Mouse (Mus musculus) kidney, postnatal 0 days (tissue): Measurements from ENCODE around the gene Ptprn2. TPM values are rescaled to one million over a fixed set of nuclear protein-coding genes. Genes with fewer than 3 reads are reported as not detected.

ENCODE experiments used
- ATAC-seq: fragments of 200-750 bp; cut with Nextera tagmentation; replicated peaks from 2 replicates; pipeline ENCODE4 v1.8.0; 2017; ENCODE audit warnings: low read depth, moderate number of reproducible peaks, moderate TSS enrichment, moderate library complexity; ENCODE audit not compliant: low FRiP score
- DNase-seq: peaks from one replicate; pipeline ENCODE4 v3.0.0-alpha.2; 2016; ENCODE audit warnings: low spot score
- H3K27ac ChIP-seq: fragments of 300-500 bp; sonication (generic); 2 replicates; pipeline ENCODE4 v1.5.1; 2014; ENCODE audit warnings: mild to moderate bottlenecking
- H3K27me3 ChIP-seq: fragments of 300-500 bp; sonication (generic); 2 replicates; pipeline ENCODE4 v1.6.1; 2014; ENCODE audit warnings: low read length, mixed read lengths; ENCODE audit not compliant: insufficient read depth
- H3K36me3 ChIP-seq: fragments of 300-500 bp; sonication (generic); 2 replicates; pipeline ENCODE4 v1.6.1; 2014; ENCODE audit warnings: low read length, mixed read lengths; ENCODE audit not compliant: insufficient read depth
- H3K4me1 ChIP-seq: fragments of 300-500 bp; sonication (generic); replicated peaks from 2 replicates; pipeline ENCODE4 v1.6.1; 2014; ENCODE audit warnings: antibody characterized with exemption, low read length, mixed read lengths; ENCODE audit not compliant: insufficient read depth
- H3K4me2 ChIP-seq: fragments of 300-500 bp; sonication (generic); 2 replicates; pipeline ENCODE4 v1.6.1; 2014; ENCODE audit warnings: mild to moderate bottlenecking, low read length, moderate library complexity, mixed read lengths
- H3K4me3 ChIP-seq: fragments of 300-500 bp; sonication (generic); replicated peaks from 2 replicates; pipeline ENCODE4 v1.5.1; 2014; ENCODE audit warnings: low read depth, low read length
- H3K9ac ChIP-seq: fragments of 300-500 bp; sonication (generic); 2 replicates; pipeline ENCODE4 v1.6.1; 2014; ENCODE audit warnings: low read depth, low read length
- H3K9me3 ChIP-seq: fragments of 300-500 bp; sonication (generic); replicated peaks from 2 replicates; pipeline ENCODE4 v1.6.1; 2016; ENCODE audit warnings: low read length, inconsistent platforms, mixed read lengths
- CTCF ChIP-seq: IDR thresholded peaks from 2 replicates; pipeline ENCODE4 v1.5.1; 2016; ENCODE audit warnings: antibody characterized with exemption, low read depth, mild to moderate bottlenecking, moderate library complexity
- WGBS: fragments of 180-500 bp; shearing (Covaris S2); extraction: QIAGEN DNeasy Blood & Tissue Kit; methylation state at CpG from one replicate; pipeline ENCODE4 v1.1.7; 2014; 5-methylcytosine and 5-hydroxymethylcytosine counted together
- polyA plus RNA-seq: library from polyadenylated mRNA; unstranded; fragments of >200 nt; fragmentation: Nextera tagmentation; extraction: Ambion mirVana; gene quantifications from 2 replicates; pipeline ENCODE4 v1.2.1, GENCODE M21; 2015

The Ptprn2 gene
- 0.03 and 0.08 TPM in 2 replicates for polyA plus RNA-seq

DNA sequence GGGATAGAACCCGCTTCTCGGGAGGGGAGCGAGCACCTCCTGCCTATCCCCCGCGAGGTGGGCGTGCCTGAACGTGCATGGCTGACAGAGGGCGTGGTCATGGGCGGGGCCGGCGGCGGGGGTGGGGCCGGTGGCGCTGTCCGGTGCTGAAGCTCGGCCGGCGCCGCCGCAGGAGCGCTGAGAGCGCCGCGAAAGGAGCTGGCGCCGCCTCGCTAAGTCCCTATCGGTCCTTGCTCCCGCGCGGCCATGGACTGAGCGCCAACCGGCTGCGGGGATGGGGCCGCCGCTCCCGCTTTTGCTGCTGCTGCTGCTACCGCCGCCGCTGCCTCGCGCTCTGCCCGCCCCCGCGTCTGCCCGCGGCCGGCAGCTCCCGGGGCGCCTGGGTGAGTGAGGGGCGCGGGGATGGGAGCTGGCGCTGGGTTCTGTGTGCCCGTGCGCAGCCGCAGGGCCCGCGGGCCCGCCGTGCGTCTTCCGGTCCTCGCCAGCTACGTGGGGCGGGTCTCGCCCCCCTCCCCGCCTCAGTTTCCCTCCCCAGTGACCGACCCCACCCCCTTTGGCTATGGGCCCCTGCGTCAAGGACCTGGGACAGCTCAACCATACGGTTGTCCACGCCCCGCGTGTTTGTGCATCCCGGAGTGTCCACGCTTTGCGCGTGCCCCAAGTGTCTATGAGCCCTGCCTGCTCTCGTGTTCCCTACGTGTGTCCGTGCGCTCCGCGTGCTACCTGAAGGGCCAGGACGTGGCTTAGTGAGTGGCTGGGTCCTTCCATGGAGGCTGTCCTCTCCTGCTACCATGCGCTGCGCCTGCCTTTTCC is at the start of gene Ptprn2:
Gene Ptprn2, plus strand, starts transcription at position 130 of the 813 bp plus-strand sequence.
- no peak for TF ChIP-seq CTCF
- H3K4me2 ChIP-seq: peak within 1 kb of the TSS; percentile 94
- peaks cover 5% of the 10 kb centered on the region; the same call in 1 of the 2 replicates for H3K4me1 ChIP-seq
- H3K4me3 ChIP-seq: peak within 1 kb of the TSS; percentile 37
- H3K9me3 ChIP-seq: no peaks in the 10 kb centered on the region
- ATAC-seq (peak; percentile 95), DNase-seq (peak; percentile 77)
- 1% methylated on average over 83 of the region's 86 CpGs for WGBS
- H3K27me3 ChIP-seq: peaks cover 11% of the 10 kb centered on the region; the same call in 1 of the 2 replicates
- no peaks in the 10 kb centered on the region for H3K36me3 ChIP-seq
- H3K9ac ChIP-seq: no peak within 1 kb of the TSS
- no peak within 1 kb of the TSS for H3K27ac ChIP-seq

DNA sequence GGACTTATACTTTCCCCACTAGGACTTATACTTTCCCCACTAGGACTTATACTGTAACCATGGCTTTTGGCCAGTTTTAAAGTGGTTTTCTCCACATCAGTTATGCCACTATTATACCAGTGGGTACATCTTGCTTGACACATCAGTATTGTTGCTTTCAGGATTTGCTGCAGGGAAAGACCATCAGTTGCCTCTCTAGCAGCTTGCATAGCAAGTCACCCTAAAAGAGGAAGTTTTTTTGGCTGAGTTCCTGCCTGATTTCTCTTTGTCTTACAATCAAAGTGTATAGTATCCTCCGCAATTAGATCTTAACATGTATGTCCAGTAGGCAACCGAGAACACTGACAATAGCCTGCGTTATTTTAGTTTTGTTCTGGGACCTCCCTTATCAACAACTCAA is 49.4 kb upstream of the Ptprn2 start:
- H3K36me3 ChIP-seq: peaks cover 23% of the 10 kb centered on the region
- H3K27me3 ChIP-seq: no peaks in the 10 kb centered on the region
- H3K4me1 ChIP-seq: no peaks in the 10 kb centered on the region
- WGBS: 91% methylated on average over 3 of the region's 3 CpGs
- no peak overlapping the region for H3K27ac ChIP-seq
- no peaks in the 10 kb centered on the region for H3K9me3 ChIP-seq
- ATAC-seq (no peak), DNase-seq (no peak)
- TF ChIP-seq CTCF: no peak
- H3K4me2 ChIP-seq: no peak overlapping the region
- H3K9ac ChIP-seq: no peak overlapping the region
- H3K4me3 ChIP-seq: no peak overlapping the region

DNA sequence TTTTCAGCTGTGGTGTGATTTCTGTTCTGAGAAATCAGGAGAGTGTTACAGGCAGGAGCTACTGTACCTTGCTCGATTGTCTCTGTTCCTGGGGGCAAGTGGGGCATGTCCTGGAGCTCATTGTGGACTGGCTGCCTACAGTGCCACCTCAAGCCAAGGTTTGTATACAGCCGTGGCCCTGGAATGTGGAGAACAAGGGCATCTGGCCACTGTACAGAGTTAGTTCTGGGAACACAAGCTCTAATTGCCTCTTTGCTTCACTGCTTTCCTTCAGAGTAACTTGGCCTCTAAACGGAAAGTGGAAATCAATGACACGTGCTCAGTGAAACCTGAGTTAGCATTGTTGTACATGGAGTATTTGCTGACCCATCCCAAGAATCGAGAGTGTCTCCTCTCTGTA is 46.9 kb upstream of the Ptprn2 start:
- no peak for TF ChIP-seq CTCF
- DNase-seq (peak; percentile 46), ATAC-seq (peak; percentile 57)
- H3K27me3 ChIP-seq: no peaks in the 10 kb centered on the region
- 51% methylated on average over 5 of the region's 5 CpGs for WGBS
- H3K4me2 ChIP-seq: no peak overlapping the region
- H3K36me3 ChIP-seq: peaks cover 21% of the 10 kb centered on the region
- no peaks in the 10 kb centered on the region for H3K9me3 ChIP-seq
- no peaks in the 10 kb centered on the region for H3K4me1 ChIP-seq
- no peak overlapping the region for H3K27ac ChIP-seq
- no peak overlapping the region for H3K9ac ChIP-seq
- no peak overlapping the region for H3K4me3 ChIP-seq

DNA sequence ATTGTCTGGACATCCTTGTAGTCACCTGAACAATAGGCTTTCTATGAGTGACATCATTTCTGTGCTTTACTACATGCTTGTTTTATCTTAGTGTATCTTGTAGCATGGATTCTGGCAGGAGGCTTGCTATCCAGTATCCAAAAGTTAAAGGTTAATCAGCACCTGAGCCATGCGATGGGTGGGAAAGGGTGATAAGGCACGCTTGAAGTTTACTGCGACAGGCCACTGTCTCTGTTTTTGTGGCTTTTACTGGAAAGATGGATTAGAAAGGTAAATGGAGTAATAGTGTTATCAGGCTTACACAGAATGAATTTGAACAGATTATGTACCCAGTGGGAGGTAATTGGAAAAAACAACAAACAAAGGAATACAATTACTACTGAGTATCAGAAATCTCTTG is 43.3 kb upstream of the Ptprn2 start:
- H3K4me2 ChIP-seq: no peak overlapping the region
- H3K4me1 ChIP-seq: no peaks in the 10 kb centered on the region
- no peak overlapping the region for H3K4me3 ChIP-seq
- no peak overlapping the region for H3K9ac ChIP-seq
- peaks cover 26% of the 10 kb centered on the region for H3K36me3 ChIP-seq
- no peak for TF ChIP-seq CTCF
- no peak for DNase-seq
- H3K27me3 ChIP-seq: no peaks in the 10 kb centered on the region
- no peaks in the 10 kb centered on the region for H3K9me3 ChIP-seq
- 85% methylated on average over 3 of the region's 3 CpGs for WGBS
- no peak overlapping the region for H3K27ac ChIP-seq
- no peak for ATAC-seq

DNA sequence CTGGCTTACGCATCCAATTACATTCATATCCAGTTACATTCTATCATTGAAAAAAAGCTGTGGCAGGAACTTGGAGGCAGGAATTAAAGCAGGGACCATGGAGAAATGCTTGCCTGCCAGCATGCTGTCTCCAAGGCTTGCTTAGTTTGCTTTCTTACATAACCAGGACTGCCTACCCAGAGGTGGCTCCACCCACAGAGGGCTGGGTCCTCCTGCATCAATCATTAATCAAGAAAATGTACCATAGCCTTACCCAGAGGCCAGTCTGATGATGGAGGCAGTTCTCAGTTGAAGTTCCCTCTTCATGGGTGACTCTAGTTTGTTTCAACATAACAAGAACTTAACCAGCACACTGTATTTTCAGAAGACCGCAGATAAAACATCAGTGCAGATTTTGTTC is 36.0 kb upstream of the Ptprn2 start:
- ATAC-seq: 0 out of 2 replicates have a peak, but pooled peaks have one; percentile 65
- no peak overlapping the region for H3K4me2 ChIP-seq
- no peak for TF ChIP-seq CTCF
- peak; percentile 9 for DNase-seq
- H3K4me3 ChIP-seq: no peak overlapping the region
- peaks cover 11% of the 10 kb centered on the region for H3K36me3 ChIP-seq
- no peaks in the 10 kb centered on the region for H3K27me3 ChIP-seq
- H3K9me3 ChIP-seq: no peaks in the 10 kb centered on the region
- H3K27ac ChIP-seq: no peak overlapping the region
- no peaks in the 10 kb centered on the region for H3K4me1 ChIP-seq
- WGBS: 92% methylated on average over 2 of the region's 2 CpGs
- H3K9ac ChIP-seq: no peak overlapping the region

DNA sequence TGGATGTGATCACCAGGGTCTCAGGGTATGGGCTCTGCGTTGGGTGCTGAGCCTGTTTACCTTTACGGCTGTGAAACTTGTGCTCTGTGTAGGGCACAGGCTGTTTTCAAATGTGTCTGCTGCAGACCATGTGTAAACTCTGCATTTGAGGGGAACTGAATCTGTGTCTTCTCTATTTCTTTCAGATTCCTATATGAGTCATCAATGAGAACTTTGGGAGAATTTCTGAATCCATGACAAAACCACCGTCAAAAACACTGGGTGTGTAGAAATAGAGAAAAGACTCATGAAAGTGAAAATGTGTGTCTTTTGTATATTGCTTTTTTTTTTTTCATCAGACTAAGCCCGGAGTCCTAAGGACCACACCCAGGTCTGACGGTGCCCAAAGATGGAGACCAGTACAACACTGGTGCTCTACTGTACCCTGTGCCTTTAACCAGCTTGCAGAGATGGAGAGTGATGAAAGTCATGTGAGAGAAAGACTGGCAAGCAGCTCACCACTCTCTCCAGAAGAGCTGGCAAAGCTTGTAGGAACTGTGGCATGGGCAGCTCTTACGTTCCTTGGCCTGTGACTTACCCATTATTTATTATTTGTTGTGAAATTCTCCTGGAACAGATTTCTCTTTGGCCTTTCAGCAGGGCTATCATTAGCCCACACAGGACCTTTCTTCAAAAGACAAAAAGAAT is 25.0 kb upstream of the Ptprn2 start:
- Histone ChIP-seq H3K27me3 (no peaks in the 10 kb centered on the region), H3K27ac (no peak overlapping the region), H3K36me3 (no peaks in the 10 kb centered on the region), H3K4me3 (no peak overlapping the region), H3K4me1 (no peaks in the 10 kb centered on the region), H3K9ac (no peak overlapping the region), H3K4me2 (no peak overlapping the region), H3K9me3 (no peaks in the 10 kb centered on the region)
- no peak for ATAC-seq
- no peak for DNase-seq
- WGBS: 92% methylated on average over 6 of the region's 6 CpGs
- TF ChIP-seq CTCF: no peak
